Mouse (Mus musculus) ES-E14 (cell line): ENCODE data around the gene Ppp1r7.
"Not testable (repeated sequence)": the region's sequence is repeated elsewhere in the genome, so short reads cannot be mapped to it uniquely, and the experiment has no call there.

Source experiments
- HCFC1 ChIP-seq: IDR thresholded peaks from 2 replicates; pipeline ENCODE4 v1.6.1; 2012; ENCODE audit warnings: low read length, inconsistent platforms, borderline replicate concordance; ENCODE audit not compliant: insufficient read depth
- ZC3H11A ChIP-seq: IDR thresholded peaks from 2 replicates; pipeline ENCODE4 v1.6.1; 2012; ENCODE audit warnings: low read depth, mild to moderate bottlenecking, inconsistent platforms, low read length, borderline replicate concordance

GRCm38 (mm10) chr1:93294491-93294890, 48.2 kb upstream of the Ppp1r7 start:
- TF ChIP-seq ZC3H11A, HCFC1: not testable (repeated sequence)
